Mouse (Mus musculus) cerebellum, postnatal 4 days (tissue): ENCODE measurements around the gene Tbc1d10a.
A peak's percentile ranks its signal among the peaks of the same experiment; 100 is the strongest.

Experiments used
- DNase-seq, 2 experiments: peaks; one replicate each; pipeline ENCODE4 v3.0.0; 2022; ENCODE audit warnings: low spot score in 2 of 2, mixed read lengths in 1 of 2

The Tbc1d10a gene

GRCm38 (mm10) chr11:4186486-4187317, at the start of gene Tbc1d10a:
Gene Tbc1d10a (plus strand): TSS chr11:4186789.
- DNase-seq = peak; percentile 97

DNA sequence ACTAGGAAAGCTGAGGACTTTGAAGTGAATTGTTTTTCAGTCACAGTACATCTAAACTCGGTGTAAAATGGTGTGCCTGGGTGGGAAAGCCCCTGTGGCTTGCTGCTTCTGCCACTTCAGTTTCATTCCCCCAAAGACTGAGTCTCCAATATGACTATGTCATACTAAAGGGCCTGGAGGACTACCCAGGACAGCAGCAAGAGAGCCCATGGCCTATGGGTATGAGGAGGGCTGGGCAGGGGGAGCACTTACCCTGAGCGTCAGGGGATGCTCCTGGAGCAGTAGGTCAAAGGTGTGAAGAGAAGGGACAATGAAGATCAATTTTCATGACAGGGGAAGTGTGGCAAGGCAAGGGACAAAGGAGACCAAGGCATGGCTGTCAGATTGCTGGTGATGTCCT, 47.6 kb upstream of the Tbc1d10a start:
- no peak for DNase-seq

GRCm38 (mm10) chr11:4141505-4141904, 45.1 kb upstream of the Tbc1d10a start:
- DNase-seq = no peak

DNA sequence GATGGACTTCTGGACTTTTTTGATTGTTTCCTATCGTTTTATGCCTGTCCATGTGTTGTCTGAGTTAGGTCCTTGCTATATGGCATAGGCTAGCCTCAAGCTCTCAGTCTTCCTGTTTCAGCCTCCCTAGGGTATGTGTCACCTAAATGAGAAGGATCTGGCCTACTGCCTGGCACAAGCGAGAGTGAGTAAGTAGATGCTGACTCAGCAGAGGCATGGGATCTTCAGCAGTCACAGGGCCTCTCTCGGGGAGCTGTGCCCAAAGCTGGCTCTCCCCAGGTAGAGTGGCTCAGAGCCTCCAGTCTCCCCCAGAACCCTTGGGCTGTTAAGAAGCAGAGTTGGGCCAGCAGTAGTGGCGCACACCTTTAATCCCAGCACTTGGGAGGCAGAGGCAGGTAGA, 44.2 kb upstream of the Tbc1d10a start:
- DNase-seq = no peak

- DNase-seq = peak in 1 of 2 experiments; percentile 68
Measured at GRCm38 (mm10) chr11:4143281-4144062, 43.1 kb upstream of the Tbc1d10a start.

- no peak for DNase-seq
Measured at GRCm38 (mm10) chr11:4146381-4146780, 40.2 kb upstream of the Tbc1d10a start.

DNA sequence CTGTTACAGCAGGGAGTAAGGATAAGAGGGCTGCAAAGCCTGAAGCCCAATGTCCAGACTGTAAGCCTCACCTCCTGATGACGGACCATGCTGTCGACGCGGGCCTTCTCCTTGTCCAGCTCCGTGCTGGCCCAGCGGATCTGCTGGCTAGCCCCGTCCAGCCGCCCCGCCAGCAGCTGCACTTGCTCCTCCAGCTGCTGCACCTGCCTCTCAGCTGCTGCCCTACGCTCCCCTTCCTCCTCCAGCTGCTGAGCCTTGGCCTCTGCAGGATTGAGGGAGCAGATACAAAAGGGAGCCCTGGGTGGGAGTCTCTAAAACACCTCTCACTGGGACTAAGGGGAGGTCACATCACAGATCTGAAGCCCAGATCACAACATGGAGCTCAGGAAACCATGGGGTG, 39.5 kb upstream of the Tbc1d10a start:
- DNase-seq = no peak

- no peak for DNase-seq
Measured at GRCm38 (mm10) chr11:4148120-4148519, 38.5 kb upstream of the Tbc1d10a start.

DNA sequence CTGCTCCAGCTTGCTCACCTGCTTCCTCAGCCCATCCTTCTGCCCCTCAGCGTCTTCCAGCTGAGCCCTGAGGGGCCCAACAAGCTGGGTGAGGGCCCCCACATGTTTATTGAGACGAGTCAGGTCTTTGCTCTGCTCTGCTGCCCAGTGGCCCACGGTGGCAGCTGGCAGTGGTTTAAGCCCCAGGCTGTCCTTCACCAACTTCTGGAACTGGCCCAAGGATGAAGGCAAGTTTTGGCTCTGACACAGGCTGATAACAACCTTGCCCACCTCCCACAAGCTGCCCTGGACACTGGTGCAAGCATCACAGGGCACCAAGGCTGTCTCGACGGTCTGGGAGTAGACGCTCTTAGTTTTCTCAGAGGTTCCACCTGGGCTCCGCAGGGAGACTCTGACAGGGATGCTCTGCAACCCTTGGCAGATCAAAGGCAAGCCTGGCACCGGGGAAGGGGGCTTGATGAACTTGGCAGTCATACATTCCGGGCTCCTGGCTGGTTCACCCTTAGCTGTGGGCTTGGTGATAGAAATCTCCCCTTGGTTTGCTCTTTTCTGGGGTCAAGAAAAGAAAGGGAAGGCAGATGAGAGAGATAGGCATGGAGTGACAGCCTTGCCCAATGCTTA, 37.9 kb upstream of the Tbc1d10a start:
- DNase-seq = no peak

- DNase-seq = no peak
Measured at GRCm38 (mm10) chr11:4149886-4150285, 36.7 kb upstream of the Tbc1d10a start.

- no peak for DNase-seq
Measured at GRCm38 (mm10) chr11:4153694-4154093, 32.9 kb upstream of the Tbc1d10a start.

GRCm38 (mm10) chr11:4155641-4156040, 30.9 kb upstream of the Tbc1d10a start:
- DNase-seq = no peak

- no peak for DNase-seq
Measured at GRCm38 (mm10) chr11:4158676-4159075, 27.9 kb upstream of the Tbc1d10a start.

GRCm38 (mm10) chr11:4159808-4160708, 26.5 kb upstream of the Tbc1d10a start, which contains the start of the genes Ccdc157 and Sf3a1:
Gene Ccdc157 (minus strand): TSS chr11:4160293.
Gene Sf3a1 (plus strand): TSS chr11:4160350.
- peak; percentile 82 to 94 for DNase-seq

DNA sequence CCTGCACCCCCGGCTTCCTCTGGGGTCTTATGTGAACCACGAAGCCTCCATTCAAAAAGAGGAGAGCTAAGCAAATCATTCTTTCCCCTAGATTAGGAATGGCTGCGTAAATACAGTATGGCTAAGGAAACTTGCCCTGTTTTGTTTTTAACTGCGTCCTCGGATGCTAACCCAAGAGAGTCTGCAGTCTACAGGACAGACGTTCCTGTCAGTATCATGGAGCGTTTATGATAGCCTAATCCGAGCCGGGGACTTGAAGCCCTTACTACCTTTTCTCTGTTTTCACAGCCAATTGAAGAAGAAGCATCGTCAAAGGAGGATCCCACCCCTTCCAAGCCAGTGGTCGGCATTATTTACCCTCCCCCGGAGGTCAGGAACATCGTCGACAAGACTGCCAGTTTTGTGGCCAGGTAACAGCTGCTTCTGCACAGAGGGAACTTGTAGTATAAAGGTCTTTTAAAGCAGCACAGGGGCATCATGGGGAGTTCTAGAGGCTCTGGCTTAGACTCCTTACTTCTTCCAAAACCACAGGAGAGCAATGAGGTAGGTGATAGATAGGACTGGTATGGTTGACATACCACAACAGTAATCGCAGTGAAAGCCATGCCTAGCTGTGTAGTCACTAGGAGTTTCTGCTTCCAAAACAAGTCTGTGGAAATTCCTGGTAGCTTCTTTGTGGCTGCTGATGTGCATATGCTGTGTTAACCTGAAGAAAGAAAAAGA, 25.7 kb upstream of the Tbc1d10a start:
- DNase-seq = no peak

- DNase-seq = no peak
Measured at GRCm38 (mm10) chr11:4164701-4165100, 21.9 kb upstream of the Tbc1d10a start.

- DNase-seq = no peak
Measured at GRCm38 (mm10) chr11:4166467-4167090, 20.0 kb upstream of the Tbc1d10a start.

DNA sequence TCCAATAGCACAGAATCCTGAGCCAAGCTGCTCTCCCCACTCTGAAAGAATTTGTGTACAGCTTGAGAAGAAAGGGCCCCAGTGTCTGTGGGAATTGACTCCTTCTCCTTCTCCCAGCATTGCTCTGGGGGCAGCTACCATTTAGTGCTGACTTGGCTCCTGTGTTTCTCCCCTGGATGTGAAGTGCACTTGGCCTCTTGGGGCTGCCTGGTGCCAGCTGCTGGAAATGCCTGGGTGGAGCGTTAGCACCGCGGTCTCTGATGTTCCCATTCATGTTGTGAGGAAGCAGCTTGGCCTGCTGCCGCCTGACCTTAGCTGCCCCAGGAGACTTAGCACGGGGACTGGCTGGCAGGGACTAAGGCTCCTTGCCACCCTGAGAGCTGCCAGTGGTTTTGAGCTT, 12.0 kb upstream of the Tbc1d10a start:
- DNase-seq = peak in 1 of 2 experiments; percentile 23

DNA sequence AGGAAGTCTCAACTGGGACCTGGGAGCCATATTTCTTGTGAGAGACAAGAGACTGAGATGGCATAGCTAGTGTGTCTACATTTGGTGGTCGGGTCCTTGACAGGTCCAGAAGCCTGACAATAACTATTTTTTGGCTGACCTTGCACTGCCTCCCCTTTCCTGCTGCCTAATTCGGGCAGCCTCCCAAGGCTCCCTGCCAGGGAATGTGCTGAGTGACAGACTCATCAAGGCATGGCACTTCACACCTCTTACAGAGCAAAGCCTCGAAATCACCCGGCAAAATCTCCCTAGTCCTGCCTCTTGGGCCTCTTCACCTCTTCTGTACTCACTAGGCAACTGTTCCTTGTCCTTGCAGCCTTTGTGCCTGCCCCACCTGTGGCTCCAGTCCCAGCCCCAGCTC, 8.9 kb upstream of the Tbc1d10a start:
- DNase-seq = no peak

DNA sequence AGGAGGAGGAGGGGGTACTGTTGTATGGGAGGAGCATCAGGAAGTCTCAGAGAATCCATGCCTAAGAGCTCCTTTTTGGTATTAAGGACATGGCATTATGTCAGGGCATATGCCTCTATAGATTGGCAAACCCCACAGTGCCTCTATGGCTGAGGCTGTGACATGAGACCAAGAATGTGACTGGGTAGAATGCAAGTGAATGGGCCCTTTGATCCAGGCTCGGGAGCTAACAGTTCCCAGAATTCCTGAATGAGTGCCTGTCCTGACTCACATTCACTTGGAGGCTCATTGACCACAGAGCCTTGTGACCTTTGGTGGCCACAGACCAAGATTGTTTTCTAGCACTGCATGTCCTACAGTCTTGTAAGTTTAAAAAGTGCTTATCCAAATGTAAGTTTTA, 4.5 kb upstream of the Tbc1d10a start:
- DNase-seq = no peak
